Mouse (Mus musculus) G1E (cell line): ENCODE results near the gene Fndc8. TPM values are rescaled to one million over a fixed set of nuclear protein-coding genes. Genes with fewer than 3 reads are reported as not detected.

Experiments
- ATAC-seq: 2 replicates; pipeline ENCODE4 v1.8.0; 2016; ENCODE audit warnings: mild to moderate bottlenecking; ENCODE audit not compliant: insufficient number of reproducible peaks, poor library complexity, low FRiP score, severe bottlenecking; ENCODE audit errors: extremely low read depth
- DNase-seq: peaks from one replicate; pipeline ENCODE4 v3.0.0; 2012; ENCODE audit warnings: low spot score
- H3K27me3 ChIP-seq: 2 replicates; pipeline ENCODE4 v1.6.1; 2012; ENCODE audit warnings: mild to moderate bottlenecking, low read length, inconsistent platforms; ENCODE audit not compliant: insufficient read depth
- H3K36me3 ChIP-seq: replicated peaks from 2 replicates; pipeline ENCODE3; 2012; ENCODE audit warnings: mild to moderate bottlenecking, inconsistent platforms
- H3K4me1 ChIP-seq: 2 replicates; pipeline ENCODE4 v1.6.1; 2012; ENCODE audit warnings: low read depth, low read length, inconsistent platforms, mixed read lengths; ENCODE audit not compliant: insufficient read depth
- H3K4me3 ChIP-seq: 2 replicates; pipeline ENCODE4 v1.5.1; 2012; ENCODE audit warnings: low read depth, mild to moderate bottlenecking, inconsistent platforms, low read length, moderate library complexity, mixed read lengths
- H3K9me3 ChIP-seq: replicated peaks from 2 replicates; pipeline ENCODE4 v1.6.1; 2012; ENCODE audit warnings: inconsistent platforms
- CTCF ChIP-seq: IDR thresholded peaks from 2 replicates; pipeline ENCODE4 v1.5.1; 2012; ENCODE audit warnings: low read depth, low read length, inconsistent platforms, mixed read lengths
- GATA1 ChIP-seq: IDR thresholded peaks from 2 replicates; pipeline ENCODE4 v1.6.1; 2012; ENCODE audit warnings: borderline replicate concordance, low read length, inconsistent platforms, mixed read lengths
- GATA2 ChIP-seq: IDR thresholded peaks from 2 replicates; pipeline ENCODE4 v1.6.1; 2012; ENCODE audit warnings: low read depth, low read length, inconsistent platforms, borderline replicate concordance
- POLR2AphosphoS5 ChIP-seq: IDR thresholded peaks from 2 replicates; pipeline ENCODE4 v1.6.1; 2012; ENCODE audit warnings: low read depth, low read length, inconsistent platforms; ENCODE audit not compliant: insufficient replicate concordance
- TAL1 ChIP-seq: conservative IDR thresholded peaks from 2 replicates; pipeline ENCODE4 v1.6.1; 2012; ENCODE audit warnings: low read depth, low read length, inconsistent platforms, mixed read lengths
- polyA plus RNA-seq: library from polyadenylated mRNA; stranded (reverse); fragments of >175 nt; gene quantifications from 2 replicates; pipeline ENCODE4 v1.2.3, GENCODE M21; 2012
- total RNA-seq, 2 experiments: library from RNA; stranded (forward) in 1 of 2; stranded (reverse) in 1 of 2; fragments of 200-1000 nt in 1 of 2; fragments of >200 nt in 1 of 2; fragmentation: Nextera tagmentation in 1 of 2; gene quantifications; 2 replicates each; pipeline ENCODE4 v1.2.3; 2014 to 2017

Gene Fndc8
- not detected in 2 replicates for total RNA-seq (2014; fragmentation: Nextera tagmentation)
- 0.05 TPM in 1 of 2 replicates, not detected in the other for total RNA-seq (2017)
- polyA plus RNA-seq = not detected in 2 replicates

DNA sequence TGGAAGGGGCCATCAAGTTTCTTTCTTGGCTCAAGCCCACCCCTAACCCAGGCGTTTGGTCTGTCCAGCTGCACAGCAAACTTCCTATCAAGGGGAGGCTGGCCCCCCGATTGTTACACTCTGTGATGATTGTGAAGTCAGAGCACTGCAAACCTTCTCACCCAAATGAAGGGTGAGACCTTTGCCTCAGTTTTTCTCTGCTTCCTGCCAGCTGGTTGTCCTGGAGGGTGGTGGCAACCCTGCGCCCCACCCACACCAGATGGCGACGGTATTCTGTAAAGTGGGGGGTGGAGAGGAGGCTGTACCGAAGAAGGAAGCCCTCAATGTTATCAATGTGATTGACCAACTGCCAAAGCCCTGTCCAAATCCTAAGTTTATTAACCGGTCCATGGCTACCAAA, at the start of gene Fndc8:
TSS of gene Fndc8 (plus strand) at position 189 of the 400 bp plus-strand sequence.
- Histone ChIP-seq H3K36me3 (peaks cover 12% of the 10 kb centered on the region), H3K9me3 (0 out of 2 replicates have a peak, but pooled peaks cover 3% of the 10 kb centered on the region), H3K4me1 (peaks cover 42% of the 10 kb centered on the region), H3K4me3 (no peak within 1 kb of the TSS; the same call in 1 of the 2 replicates), H3K27me3 (peaks cover 7% of the 10 kb centered on the region; the same call in 1 of the 2 replicates)
- DNase-seq = no peak
- no peak for ATAC-seq
- TF ChIP-seq GATA1 = no peak

DNA sequence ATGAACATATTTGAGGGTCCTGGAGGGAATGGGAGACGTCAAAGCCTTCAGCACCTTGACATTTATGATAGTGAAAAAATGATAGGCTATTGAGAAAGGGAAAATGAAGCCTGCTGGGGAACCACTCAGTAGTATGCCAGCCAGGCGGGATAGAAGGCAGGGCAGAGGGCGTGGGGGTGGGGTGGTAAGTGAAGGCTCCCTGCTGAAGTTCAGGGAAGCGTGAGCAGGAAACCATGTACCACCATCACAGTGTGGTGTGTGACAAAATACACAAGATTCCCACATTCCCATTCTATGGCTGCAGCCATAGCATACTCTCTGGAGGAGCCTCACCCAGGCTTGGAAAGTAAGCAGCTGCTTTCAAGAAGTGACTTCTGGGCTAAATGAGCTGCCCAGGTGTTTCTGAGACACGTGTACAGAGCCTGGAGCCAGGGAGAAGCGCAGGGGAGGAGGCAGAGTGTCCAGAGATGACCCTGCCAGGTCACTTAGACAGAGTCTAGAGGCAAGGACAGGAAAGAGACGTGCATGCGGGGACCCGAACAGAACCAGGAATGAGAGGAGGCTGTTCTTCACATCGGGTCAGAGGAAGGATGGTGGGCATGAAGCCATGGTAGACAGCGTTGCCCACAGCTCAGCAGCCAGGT, 47.0 kb upstream of the Fndc8 start:
- TF ChIP-seq TAL1 (no peak), GATA1 (no peak), POLR2AphosphoS5 (no peak), GATA2 (no peak), CTCF (no peak)
- no peaks in the 10 kb centered on the region for H3K9me3 ChIP-seq
- peak overlapping the region; percentile 69 for H3K4me3 ChIP-seq
- ATAC-seq (no peak), DNase-seq (no peak)
- peaks cover 67% of the 10 kb centered on the region for H3K36me3 ChIP-seq
- no peaks in the 10 kb centered on the region for H3K27me3 ChIP-seq
- H3K4me1 ChIP-seq = peaks cover 83% of the 10 kb centered on the region

DNA sequence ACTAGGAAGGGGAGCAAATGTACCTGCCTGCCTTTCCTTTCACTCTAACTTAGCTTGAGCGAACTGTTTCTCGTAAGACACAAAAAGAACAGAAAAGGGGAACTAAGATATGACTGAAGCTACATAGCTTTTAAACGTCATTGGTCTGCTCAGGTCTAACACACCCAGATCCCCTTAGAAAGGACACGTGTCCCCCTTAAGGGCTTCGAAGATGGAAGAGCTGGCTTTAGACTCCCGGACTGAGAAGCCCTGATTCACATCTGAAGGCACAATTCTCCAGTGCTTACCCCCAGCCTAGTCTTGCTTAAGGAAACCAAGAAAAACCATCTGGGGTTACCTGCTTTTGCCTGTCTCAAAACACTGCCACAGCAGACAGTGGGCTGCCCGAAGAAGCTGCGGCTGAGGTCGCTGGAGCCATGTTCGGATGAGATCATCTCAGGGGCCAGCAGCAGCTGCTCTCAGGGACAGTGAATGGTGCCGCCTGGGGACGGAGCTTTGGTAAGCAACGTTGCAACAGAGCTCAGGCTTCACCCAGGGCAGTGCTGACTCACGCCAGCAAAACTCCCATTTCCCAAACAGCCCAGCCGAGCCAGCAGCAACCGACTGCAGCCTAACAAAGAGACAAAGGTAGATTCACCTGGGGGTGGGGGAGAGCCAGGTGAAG, 46.4 kb upstream of the Fndc8 start:
- Histone ChIP-seq H3K4me3 (peak overlapping the region; percentile 69), H3K4me1 (peaks cover 83% of the 10 kb centered on the region), H3K36me3 (peaks cover 67% of the 10 kb centered on the region), H3K9me3 (no peaks in the 10 kb centered on the region), H3K27me3 (no peaks in the 10 kb centered on the region)
- no peak for TF ChIP-seq TAL1
- no peak for TF ChIP-seq GATA2
- TF ChIP-seq CTCF = no peak
- no peak for TF ChIP-seq GATA1
- no peak for TF ChIP-seq POLR2AphosphoS5
- ATAC-seq = peak; percentile 56
- DNase-seq = peak; percentile 60

DNA sequence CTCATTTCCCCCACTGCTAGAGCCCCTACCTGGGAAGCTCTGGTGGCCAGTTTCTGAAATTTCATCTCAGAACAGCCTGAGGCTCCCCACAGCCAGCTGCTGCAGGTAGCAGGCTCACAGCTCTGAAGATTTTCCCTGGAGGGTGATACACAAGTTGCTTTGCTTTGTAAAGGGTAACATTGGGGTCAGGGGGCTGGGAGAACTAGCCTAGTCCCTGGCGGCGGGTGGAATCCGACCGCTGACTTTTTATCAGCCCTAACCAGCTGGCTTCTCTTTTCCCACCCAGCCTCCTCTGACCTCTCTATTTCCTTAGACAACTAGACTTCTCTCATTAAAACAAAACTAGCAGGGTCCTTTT, 45.9 kb upstream of the Fndc8 start:
- peak; percentile 65 for DNase-seq
- peaks cover 83% of the 10 kb centered on the region for H3K4me1 ChIP-seq

DNA sequence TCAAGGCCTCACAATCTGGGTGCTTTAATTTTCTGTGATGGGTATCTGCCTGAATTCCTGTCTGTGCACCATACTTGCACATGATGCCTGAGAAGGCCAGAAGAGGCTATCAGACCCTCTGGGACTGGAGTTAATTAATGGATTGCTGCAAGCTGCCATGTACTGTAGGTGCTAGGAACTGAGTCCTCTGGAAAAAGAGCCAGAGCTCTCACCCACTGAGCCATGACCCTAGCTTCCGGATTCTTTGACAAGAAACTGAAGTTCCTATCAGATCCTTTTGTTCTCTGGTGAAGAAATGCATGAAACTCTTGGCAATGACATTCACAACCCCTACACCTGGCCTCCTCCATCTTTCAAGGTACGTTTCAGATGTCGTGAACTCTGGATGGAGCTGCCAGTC, 45.0 kb upstream of the Fndc8 start:
- Histone ChIP-seq H3K4me1 (peaks cover 85% of the 10 kb centered on the region), H3K4me3 (peak overlapping the region; percentile 30; the same call in 1 of the 2 replicates), H3K27me3 (no peaks in the 10 kb centered on the region), H3K9me3 (no peaks in the 10 kb centered on the region), H3K36me3 (peaks cover 69% of the 10 kb centered on the region)
- DNase-seq = no peak
- no peak for ATAC-seq
- no peak for TF ChIP-seq CTCF
- no peak for TF ChIP-seq GATA2
- no peak for TF ChIP-seq POLR2AphosphoS5
- no peak for TF ChIP-seq TAL1
- no peak for TF ChIP-seq GATA1

More for the DNA sequence above, 45.9 kb upstream of the Fndc8 start:
- Histone ChIP-seq H3K27me3 (no peaks in the 10 kb centered on the region), H3K36me3 (peaks cover 67% of the 10 kb centered on the region), H3K9me3 (no peaks in the 10 kb centered on the region), H3K4me3 (peak overlapping the region; percentile 69)
- peak; percentile 60 for ATAC-seq
- TF ChIP-seq TAL1 = peak; percentile 88
- no peak for TF ChIP-seq CTCF

DNA sequence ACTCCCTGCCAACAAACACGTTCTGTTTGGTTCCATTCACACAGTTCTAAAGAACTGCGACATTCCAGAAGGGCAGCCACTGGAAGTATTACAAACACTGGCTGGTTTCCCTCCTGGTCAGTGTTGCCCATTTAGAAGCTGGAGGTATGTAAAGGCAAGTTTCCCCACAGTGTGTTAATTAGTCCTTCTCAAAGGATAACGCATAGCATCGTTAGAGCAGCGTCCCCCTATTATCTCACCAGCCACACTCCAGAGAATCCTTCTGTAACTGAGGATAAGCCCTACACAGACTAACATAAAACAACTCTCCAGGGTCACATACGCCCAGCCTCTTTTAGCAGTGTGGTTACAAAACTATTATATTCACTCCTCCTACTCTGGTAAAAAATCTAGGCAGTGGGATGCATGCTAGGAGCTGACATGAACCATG, 44.3 kb upstream of the Fndc8 start:
- Histone ChIP-seq H3K36me3 (peaks cover 71% of the 10 kb centered on the region), H3K27me3 (no peaks in the 10 kb centered on the region), H3K4me1 (peaks cover 88% of the 10 kb centered on the region), H3K9me3 (no peaks in the 10 kb centered on the region), H3K4me3 (peak overlapping the region; percentile 30; the same call in 1 of the 2 replicates)
- DNase-seq (peak; percentile 49), ATAC-seq (peak; percentile 66)
- TF ChIP-seq TAL1 (peak; percentile 93), CTCF (no peak)
